Mouse (Mus musculus) stomach, embryonic 15.5 days (tissue): ENCODE results near the gene Tmem178. TPM values are rescaled to one million over a fixed set of nuclear protein-coding genes. Genes with fewer than 3 reads are reported as not detected.

Experiments
- ATAC-seq: fragments of 200-750 bp; cut with Nextera tagmentation; 2 replicates; pipeline ENCODE4 v1.8.0; 2017; ENCODE audit warnings: low read depth, moderate number of reproducible peaks, moderate TSS enrichment; ENCODE audit not compliant: insufficient read depth, low FRiP score
- H3K27ac ChIP-seq: fragments of 300-500 bp; sonication (generic); 2 replicates; pipeline ENCODE4 v1.5.1; 2015; ENCODE audit warnings: mild to moderate bottlenecking, inconsistent platforms
- H3K27me3 ChIP-seq: fragments of 300-500 bp; sonication (generic); replicated peaks from 2 replicates; pipeline ENCODE4 v1.6.1; 2015; ENCODE audit warnings: inconsistent platforms
- H3K36me3 ChIP-seq: fragments of 300-500 bp; sonication (generic); 2 replicates; pipeline ENCODE4 v1.6.1; 2015; ENCODE audit warnings: inconsistent platforms
- H3K4me1 ChIP-seq: fragments of 300-500 bp; sonication (generic); 2 replicates; pipeline ENCODE4 v1.6.1; 2015; ENCODE audit warnings: inconsistent platforms
- H3K4me2 ChIP-seq: fragments of 300-500 bp; sonication (generic); 2 replicates; pipeline ENCODE4 v1.6.1; 2015; ENCODE audit warnings: mild to moderate bottlenecking, inconsistent platforms
- H3K4me3 ChIP-seq: fragments of 300-500 bp; sonication (generic); replicated peaks from 2 replicates; pipeline ENCODE4 v1.5.1; 2015; ENCODE audit warnings: inconsistent platforms
- H3K9ac ChIP-seq: fragments of 300-500 bp; sonication (generic); 2 replicates; pipeline ENCODE4 v1.6.1; 2015; ENCODE audit warnings: inconsistent platforms
- H3K9me3 ChIP-seq: fragments of 300-500 bp; sonication (generic); 2 replicates; pipeline ENCODE4 v1.6.1; 2016; ENCODE audit warnings: inconsistent platforms
- WGBS: fragments of 180-500 bp; shearing (Covaris S2); methylation state at CpG from one replicate; pipeline ENCODE4 v1.1.7; 2015; 5-methylcytosine and 5-hydroxymethylcytosine counted together
- polyA plus RNA-seq: library from polyadenylated mRNA; unstranded; fragments of >200 nt; fragmentation: Nextera tagmentation; extraction: Ambion mirVana; gene quantifications from 2 replicates; pipeline ENCODE4 v1.2.1, GENCODE M21; 2015

Gene Tmem178
- polyA plus RNA-seq, 1 experiment from 2014 or later, result 3.5 TPM

- Histone ChIP-seq H3K27ac (no peak overlapping the region), H3K9ac (no peak overlapping the region), H3K4me1 (no peaks in the 10 kb centered on the region; the same call in 1 of the 2 replicates), H3K36me3 (no peaks in the 10 kb centered on the region), H3K4me3 (no peak overlapping the region), H3K4me2 (no peak overlapping the region), H3K27me3 (no peaks in the 10 kb centered on the region), H3K9me3 (no peaks in the 10 kb centered on the region)
- no peak for ATAC-seq
- WGBS, result 49% methylated on average over 11 of the region's 11 CpGs
These were observed 60.0 kb downstream of the Tmem178 start for GRCm38 (mm10) chr17:81004454-81004853.

GRCm38 (mm10) chr17:81005292-81005691 lies 60.9 kb downstream of the Tmem178 start:
- Histone ChIP-seq H3K27me3 (no peaks in the 10 kb centered on the region), H3K9me3 (no peaks in the 10 kb centered on the region), H3K4me1 (no peaks in the 10 kb centered on the region; the same call in 1 of the 2 replicates), H3K27ac (no peak overlapping the region), H3K36me3 (no peaks in the 10 kb centered on the region), H3K9ac (no peak overlapping the region), H3K4me3 (no peak overlapping the region), H3K4me2 (no peak overlapping the region)
- 73% methylated on average over 8 of the region's 8 CpGs for WGBS
- ATAC-seq, result no peak

- H3K4me2 ChIP-seq, result no peak overlapping the region
- WGBS, result 83% methylated on average over 10 of the region's 10 CpGs
- H3K27me3 ChIP-seq, result no peaks in the 10 kb centered on the region
- H3K4me1 ChIP-seq, result no peaks in the 10 kb centered on the region
- no peak for ATAC-seq
- no peak overlapping the region for H3K4me3 ChIP-seq
- no peak overlapping the region for H3K9ac ChIP-seq
- H3K36me3 ChIP-seq, result no peaks in the 10 kb centered on the region
- no peak overlapping the region for H3K27ac ChIP-seq
- no peaks in the 10 kb centered on the region for H3K9me3 ChIP-seq
These were observed 64.7 kb downstream of the Tmem178 start for GRCm38 (mm10) chr17:81009112-81009511.

- no peaks in the 10 kb centered on the region for H3K4me1 ChIP-seq
- H3K27ac ChIP-seq, result no peak overlapping the region
- H3K9ac ChIP-seq, result no peak overlapping the region
- ATAC-seq, result no peak
- no peak overlapping the region for H3K4me3 ChIP-seq
- no peaks in the 10 kb centered on the region for H3K36me3 ChIP-seq
- no peak overlapping the region for H3K4me2 ChIP-seq
- no peaks in the 10 kb centered on the region for H3K9me3 ChIP-seq
- WGBS, result 79% methylated on average over 3 of the region's 3 CpGs
- no peaks in the 10 kb centered on the region for H3K27me3 ChIP-seq
These were observed 65.8 kb downstream of the Tmem178 start for GRCm38 (mm10) chr17:81010199-81010598.

- no peak for ATAC-seq
- WGBS, result 63% methylated on average over 18 of the region's 18 CpGs
These were observed 66.6 kb downstream of the Tmem178 start for GRCm38 (mm10) chr17:81010844-81011685.

GRCm38 (mm10) chr17:81015814-81016447 lies 71.5 kb downstream of the Tmem178 start:
- Histone ChIP-seq H3K9me3 (no peaks in the 10 kb centered on the region), H3K27ac (no peak overlapping the region), H3K4me1 (no peaks in the 10 kb centered on the region), H3K4me3 (no peak overlapping the region), H3K27me3 (no peaks in the 10 kb centered on the region), H3K36me3 (no peaks in the 10 kb centered on the region), H3K4me2 (no peak overlapping the region), H3K9ac (no peak overlapping the region)
- 29% methylated on average over 4 of the region's 4 CpGs for WGBS
- peak; percentile 50; the same call in 1 of the 2 replicates for ATAC-seq

More at GRCm38 (mm10) chr17:81010844-81011685, 66.6 kb downstream of the Tmem178 start:
- Histone ChIP-seq H3K36me3 (no peaks in the 10 kb centered on the region), H3K27ac (no peak overlapping the region), H3K4me1 (no peaks in the 10 kb centered on the region), H3K9me3 (no peaks in the 10 kb centered on the region), H3K9ac (no peak overlapping the region), H3K4me2 (no peak overlapping the region), H3K27me3 (no peaks in the 10 kb centered on the region), H3K4me3 (no peak overlapping the region)

- no peak overlapping the region for H3K9ac ChIP-seq
- no peak overlapping the region for H3K27ac ChIP-seq
- ATAC-seq, result no peak
- H3K27me3 ChIP-seq, result no peaks in the 10 kb centered on the region
- WGBS, result 74% methylated on average over 1 of the region's 1 CpGs
- H3K4me3 ChIP-seq, result no peak overlapping the region
- H3K9me3 ChIP-seq, result no peaks in the 10 kb centered on the region
- H3K36me3 ChIP-seq, result no peaks in the 10 kb centered on the region
- H3K4me2 ChIP-seq, result no peak overlapping the region
- no peaks in the 10 kb centered on the region for H3K4me1 ChIP-seq
These were observed 72.7 kb downstream of the Tmem178 start for GRCm38 (mm10) chr17:81017132-81017531.

GRCm38 (mm10) chr17:81027331-81027730 lies 82.9 kb downstream of the Tmem178 start:
- peaks cover 25% of the 10 kb centered on the region for H3K36me3 ChIP-seq
- 94% methylated on average over 6 of the region's 6 CpGs for WGBS

GRCm38 (mm10) chr17:81031830-81032442 lies 87.5 kb downstream of the Tmem178 start:
- Histone ChIP-seq H3K27ac (no peak overlapping the region), H3K27me3 (no peaks in the 10 kb centered on the region), H3K36me3 (peaks cover 21% of the 10 kb centered on the region), H3K9me3 (no peaks in the 10 kb centered on the region), H3K4me2 (no peak overlapping the region), H3K4me3 (no peak overlapping the region), H3K9ac (no peak overlapping the region), H3K4me1 (no peaks in the 10 kb centered on the region)
- 82% methylated on average over 3 of the region's 3 CpGs for WGBS
- ATAC-seq, result peak; percentile 82; the same call in 1 of the 2 replicates

More at GRCm38 (mm10) chr17:81027331-81027730, 82.9 kb downstream of the Tmem178 start:
- no peak overlapping the region for H3K27ac ChIP-seq
- no peaks in the 10 kb centered on the region for H3K9me3 ChIP-seq
- H3K9ac ChIP-seq, result no peak overlapping the region
- no peaks in the 10 kb centered on the region for H3K4me1 ChIP-seq
- H3K4me2 ChIP-seq, result no peak overlapping the region
- ATAC-seq, result no peak
- no peaks in the 10 kb centered on the region for H3K27me3 ChIP-seq
- no peak overlapping the region for H3K4me3 ChIP-seq

- Histone ChIP-seq H3K27ac (no peak overlapping the region), H3K36me3 (peaks cover 23% of the 10 kb centered on the region), H3K9me3 (no peaks in the 10 kb centered on the region), H3K27me3 (no peaks in the 10 kb centered on the region), H3K4me3 (no peak overlapping the region), H3K9ac (no peak overlapping the region), H3K4me2 (no peak overlapping the region), H3K4me1 (no peaks in the 10 kb centered on the region)
- 69% methylated on average over 2 of the region's 2 CpGs for WGBS
- no peak for ATAC-seq
These were observed 88.5 kb downstream of the Tmem178 start for GRCm38 (mm10) chr17:81032957-81033356.

GRCm38 (mm10) chr17:81035354-81035753 lies 90.9 kb downstream of the Tmem178 start:
- no peak overlapping the region for H3K9ac ChIP-seq
- WGBS, result 72% methylated on average over 5 of the region's 5 CpGs
- ATAC-seq, result no peak
- no peaks in the 10 kb centered on the region for H3K4me1 ChIP-seq
- H3K36me3 ChIP-seq, result peaks cover 28% of the 10 kb centered on the region; the same call in 1 of the 2 replicates
- H3K4me3 ChIP-seq, result no peak overlapping the region
- H3K27me3 ChIP-seq, result no peaks in the 10 kb centered on the region
- H3K9me3 ChIP-seq, result no peaks in the 10 kb centered on the region
- no peak overlapping the region for H3K27ac ChIP-seq
- no peak overlapping the region for H3K4me2 ChIP-seq
